ENCODE assay signal across 8 mouse cellular contexts in genomic region chr13:91371596-91371987, GRCm38 (mm10).
DNase-seq lines count a peak whose midpoint lies in the region; ATAC-seq lines count a peak whose summit lies in the region.

No protein-coding gene starts in this region.

- 41% methylated on average over 2 of the region's 2 CpGs for WGBS in heart, embryonic 10.5 days
- 24% methylated on average over 2 of the region's 2 CpGs for WGBS in forebrain, embryonic 15.5 days
- WGBS in liver, embryonic 16.5 days (ENCODE audit: insufficient replicate concordance), result 32% methylated on average over 2 of the region's 2 CpGs

- peaks cover 30% of the 10 kb centered on the region for H3K4me1 ChIP-seq in heart, embryonic 10.5 days
- peaks cover 75% of the 10 kb centered on the region for H3K4me1 ChIP-seq in forebrain, embryonic 15.5 days
- H3K4me1 ChIP-seq in liver, embryonic 16.5 days (ENCODE audit: control insufficient read depth, low read depth, low read length), result peaks cover 22% of the 10 kb centered on the region

- H3K27me3 ChIP-seq in heart, embryonic 10.5 days (ENCODE audit: insufficient read depth, poor library complexity, severe bottlenecking), result no peaks in the 10 kb centered on the region
- H3K27me3 ChIP-seq in forebrain, embryonic 15.5 days, result no peaks in the 10 kb centered on the region
- no peaks in the 10 kb centered on the region for H3K27me3 ChIP-seq in liver, embryonic 16.5 days (ENCODE audit: control insufficient read depth, insufficient read depth, low read depth, low read length)

- ATAC-seq in forebrain, embryonic 15.5 days (replicated peaks), result peak; percentile 1
- no peak for ATAC-seq in liver, embryonic 16.5 days (ENCODE audit: low read depth)

- DNase-seq in heart, embryonic 10.5 days (ENCODE audit: low spot score), result no peak
- DNase-seq in heart, postnatal 25 days (ENCODE audit: low spot score), result no peak
- peak; percentile 33 for DNase-seq in A20 (ENCODE audit: low read depth, low spot score)
- no peak for DNase-seq in testis, postnatal 14 days (ENCODE audit: low spot score)
- no peak for DNase-seq in left cerebral cortex, postnatal 14 days (ENCODE audit: low spot score in 2 of 2)
- no peak for DNase-seq in embryo, embryonic 10 days (ENCODE audit: low spot score)

- peak overlapping the region; percentile 99 for H3K27ac ChIP-seq in heart, embryonic 10.5 days
- H3K27ac ChIP-seq in forebrain, embryonic 15.5 days (replicated peaks), result peak overlapping the region; percentile 98
- H3K27ac ChIP-seq in liver, embryonic 16.5 days (ENCODE audit: low read length), result no peak overlapping the region

- intact Hi-C loops in heart, postnatal 25 days (cut with DNase I), result loop anchor here (2.0 to 10.0 kb wide), 5 partner anchors 89 to 436 kb away; partner anchors contain the start of genes Atg10, Ssbp2 and Zcchc9
- intact Hi-C loops in left cerebral cortex, postnatal 14 days (cut with DNase I), result loop anchor here (1.0 to 10.0 kb wide), 4 partner anchors 50 to 337 kb away; partner anchors contain the start of gene Ssbp2

- no peaks in the 10 kb centered on the region for H3K9me3 ChIP-seq in heart, embryonic 10.5 days
- no peaks in the 10 kb centered on the region for H3K9me3 ChIP-seq in forebrain, embryonic 15.5 days
- H3K9me3 ChIP-seq in liver, embryonic 16.5 days (replicated peaks; ENCODE audit: control insufficient read depth, low read length), result no peaks in the 10 kb centered on the region

- H3K36me3 ChIP-seq in heart, embryonic 10.5 days, result no peaks in the 10 kb centered on the region
- no peaks in the 10 kb centered on the region for H3K36me3 ChIP-seq in forebrain, embryonic 15.5 days
- H3K36me3 ChIP-seq in liver, embryonic 16.5 days (ENCODE audit: control insufficient read depth, insufficient read depth), result no peaks in the 10 kb centered on the region

- H3K4me2 ChIP-seq in forebrain, embryonic 15.5 days (replicated peaks), result peak overlapping the region; percentile 68
- peak overlapping the region; percentile 85 for H3K4me2 ChIP-seq in liver, embryonic 16.5 days (ENCODE audit: low read depth, low read length)

- H3K4me3 ChIP-seq in heart, embryonic 10.5 days, result peak overlapping the region; percentile 66
- H3K4me3 ChIP-seq in forebrain, embryonic 15.5 days, result peak overlapping the region; percentile 37
- peak overlapping the region; percentile 65 for H3K4me3 ChIP-seq in liver, embryonic 16.5 days (ENCODE audit: low read depth, low read length)

- H3K9ac ChIP-seq in forebrain, embryonic 15.5 days (replicated peaks), result peak overlapping the region; percentile 40
- peak overlapping the region; percentile 72 for H3K9ac ChIP-seq in liver, embryonic 16.5 days (ENCODE audit: low read depth, low read length)
